Mouse (Mus musculus) cerebellum, adult 11 months (tissue): ENCODE measurements around the gene Pacs2.

ENCODE experiments used
- DNase-seq: peaks from one replicate; pipeline ENCODE4 v3.0.0; 2022

The Pacs2 gene

GRCm38 (mm10) chr12:113013604-113014558 lies at the start of gene Pacs2:
TSS of gene Pacs2 (plus strand) at chr12:113014508.
- peak; percentile 93 for DNase-seq

DNA sequence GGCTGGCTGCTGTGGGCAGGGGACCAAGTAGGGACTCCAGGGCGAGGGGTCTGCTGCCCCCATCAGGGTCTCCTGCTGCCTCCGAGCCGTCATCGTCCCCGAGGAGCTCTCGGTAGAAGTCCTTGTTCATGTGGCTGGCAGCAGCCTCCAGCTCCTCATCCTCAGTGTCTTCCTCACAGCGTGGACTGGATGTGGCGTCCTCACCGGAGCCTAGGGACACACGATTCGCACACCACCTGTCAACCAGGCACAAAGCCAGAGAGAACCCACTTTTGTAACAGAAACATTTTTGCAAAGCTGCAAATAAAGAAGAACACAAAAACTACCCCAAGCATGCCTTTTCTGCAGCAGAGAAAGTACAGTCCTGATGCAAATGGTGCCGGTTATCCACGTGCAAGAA lies 48.5 kb upstream of the Pacs2 start:
- no peak for DNase-seq

DNA sequence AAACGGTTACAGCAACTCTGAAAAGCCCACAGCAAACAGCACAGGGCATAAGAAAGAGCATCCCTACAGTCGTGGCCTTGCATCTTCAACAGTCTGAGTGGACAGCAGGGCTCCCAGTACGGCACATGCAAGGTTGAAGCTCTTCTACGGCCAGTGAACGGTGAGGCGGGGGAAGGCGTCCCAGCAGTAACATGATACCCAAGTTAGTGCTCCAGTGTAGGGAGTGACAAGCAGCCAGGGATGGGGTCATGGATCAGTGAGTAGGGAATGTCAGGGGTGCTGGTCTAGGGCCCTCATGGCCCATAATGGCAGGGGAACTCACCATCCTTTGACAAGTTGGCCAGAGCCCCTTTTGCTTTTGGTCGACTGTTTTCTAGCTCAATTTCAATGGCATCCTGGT lies 45.4 kb upstream of the Pacs2 start:
- DNase-seq: no peak

DNA sequence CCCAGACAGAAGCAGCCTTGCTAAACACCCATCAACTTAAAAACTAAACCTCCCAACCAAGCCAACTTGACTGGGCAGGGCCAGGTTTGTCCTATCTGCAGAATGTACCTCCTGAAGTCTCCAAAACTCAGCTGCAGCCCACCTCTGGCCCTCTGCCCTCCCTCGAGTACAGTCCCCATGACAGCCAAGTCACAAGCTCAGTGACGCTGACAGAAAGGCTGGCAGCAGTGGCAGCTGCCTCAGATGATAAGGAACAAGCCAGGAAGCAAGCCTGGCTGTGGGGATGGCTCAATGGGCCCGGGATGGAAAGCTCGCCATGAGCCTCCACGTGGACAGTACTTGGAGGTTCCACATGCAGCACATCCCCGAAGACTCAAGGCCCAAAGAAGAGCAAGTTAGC lies 44.7 kb upstream of the Pacs2 start:
- DNase-seq: no peak

DNA sequence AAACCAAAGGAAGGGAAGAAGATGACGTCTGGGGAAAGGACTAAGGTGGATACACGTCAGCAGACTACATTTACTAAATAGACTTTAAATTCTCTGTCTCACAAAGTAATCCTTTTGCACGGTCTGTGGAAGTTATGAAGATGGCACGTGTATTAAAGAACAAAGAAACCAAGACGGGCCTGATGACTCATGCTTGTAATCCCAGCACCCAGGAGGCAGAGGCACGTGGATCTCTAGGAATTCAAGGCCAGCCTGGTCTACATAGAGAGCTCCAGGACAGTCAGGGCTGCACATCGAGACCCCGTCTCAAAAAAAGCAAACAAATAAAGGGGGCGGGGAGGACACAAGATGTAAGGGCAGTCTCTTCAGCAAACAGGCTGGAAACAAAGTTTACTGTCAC lies 39.6 kb upstream of the Pacs2 start:
- DNase-seq: no peak

DNA sequence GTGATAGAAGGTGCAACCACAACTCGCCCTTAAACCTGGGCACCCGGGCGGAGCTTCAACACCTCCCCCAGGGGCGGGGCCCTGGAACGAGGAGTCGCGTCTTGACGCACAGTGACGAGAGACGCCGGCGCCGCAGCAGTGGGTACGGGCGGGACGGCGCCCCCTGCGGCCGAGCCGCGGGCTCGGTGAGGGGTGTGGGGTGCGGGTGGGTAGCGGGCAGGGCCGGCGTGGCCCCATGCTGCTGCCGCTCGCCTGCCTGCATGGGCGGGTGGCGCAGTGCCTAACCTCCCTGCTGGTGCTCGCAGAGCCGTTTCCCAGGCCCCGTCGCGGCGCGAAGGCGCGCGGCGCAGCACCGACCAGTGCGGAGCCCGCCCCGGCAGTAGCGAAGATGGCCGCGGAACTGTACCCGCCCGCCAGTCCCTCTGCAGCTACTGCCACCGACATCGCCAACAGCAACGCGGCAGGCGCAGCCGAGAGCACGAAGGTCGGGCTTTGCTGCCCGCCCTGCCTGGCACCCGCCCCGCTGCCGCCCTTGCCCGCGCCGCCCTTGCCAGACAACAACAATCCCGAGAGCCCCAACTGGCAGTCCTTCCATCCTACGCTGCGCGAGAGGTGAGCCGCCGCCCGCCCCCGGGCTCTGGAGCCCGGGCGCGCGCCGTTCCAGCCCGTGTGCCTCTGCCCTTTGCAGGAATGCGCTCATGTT lies 37.8 kb upstream of the Pacs2 start, which contains the start of gene Btbd6:
Gene Btbd6 (plus strand): TSS at position 112 of the 703 bp plus-strand sequence.
- DNase-seq: peak; percentile 92

DNA sequence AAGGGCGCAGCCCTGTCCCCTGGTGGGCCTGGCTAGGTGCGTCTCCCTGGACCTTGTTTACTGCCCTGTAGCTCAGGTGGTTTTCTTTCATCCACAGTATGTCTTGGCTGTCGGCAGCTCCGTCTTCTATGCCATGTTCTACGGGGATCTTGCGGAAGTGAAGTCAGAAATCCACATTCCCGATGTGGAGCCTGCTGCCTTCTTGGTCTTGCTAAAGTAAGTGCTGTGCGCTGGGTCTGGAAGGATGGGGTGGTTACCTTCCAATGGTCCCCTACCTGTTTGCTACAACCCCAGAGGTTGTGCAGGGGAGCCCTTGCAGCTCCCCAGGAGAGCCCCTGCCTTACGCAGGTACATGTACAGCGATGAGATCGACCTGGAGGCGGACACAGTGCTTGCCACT lies 37.2 kb upstream of the Pacs2 start:
- no peak for DNase-seq

GRCm38 (mm10) chr12:112982031-112982430 lies 32.3 kb upstream of the Pacs2 start:
- no peak for DNase-seq

- DNase-seq: no peak
These were observed 29.0 kb upstream of the Pacs2 start for GRCm38 (mm10) chr12:112985346-112985745.

DNA sequence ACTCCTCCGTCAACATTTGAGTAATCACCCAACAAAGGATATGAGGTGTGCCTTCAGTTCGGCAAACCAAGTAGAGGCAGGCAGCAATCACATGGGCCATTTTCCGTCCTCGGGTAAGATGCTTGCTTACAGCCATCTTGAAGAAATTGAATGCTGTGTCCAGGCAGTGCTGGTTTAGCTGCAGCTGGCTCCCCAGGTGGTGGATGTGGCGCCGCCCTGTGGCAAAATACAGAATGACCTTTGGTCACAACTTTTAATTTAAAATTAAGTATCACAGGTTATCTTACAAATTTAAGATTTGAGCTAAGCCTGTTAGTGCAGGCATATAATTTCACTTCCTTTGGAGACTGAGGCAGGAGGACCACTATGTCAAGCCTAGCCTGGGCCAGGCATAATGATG lies 26.4 kb upstream of the Pacs2 start:
- DNase-seq: no peak

DNA sequence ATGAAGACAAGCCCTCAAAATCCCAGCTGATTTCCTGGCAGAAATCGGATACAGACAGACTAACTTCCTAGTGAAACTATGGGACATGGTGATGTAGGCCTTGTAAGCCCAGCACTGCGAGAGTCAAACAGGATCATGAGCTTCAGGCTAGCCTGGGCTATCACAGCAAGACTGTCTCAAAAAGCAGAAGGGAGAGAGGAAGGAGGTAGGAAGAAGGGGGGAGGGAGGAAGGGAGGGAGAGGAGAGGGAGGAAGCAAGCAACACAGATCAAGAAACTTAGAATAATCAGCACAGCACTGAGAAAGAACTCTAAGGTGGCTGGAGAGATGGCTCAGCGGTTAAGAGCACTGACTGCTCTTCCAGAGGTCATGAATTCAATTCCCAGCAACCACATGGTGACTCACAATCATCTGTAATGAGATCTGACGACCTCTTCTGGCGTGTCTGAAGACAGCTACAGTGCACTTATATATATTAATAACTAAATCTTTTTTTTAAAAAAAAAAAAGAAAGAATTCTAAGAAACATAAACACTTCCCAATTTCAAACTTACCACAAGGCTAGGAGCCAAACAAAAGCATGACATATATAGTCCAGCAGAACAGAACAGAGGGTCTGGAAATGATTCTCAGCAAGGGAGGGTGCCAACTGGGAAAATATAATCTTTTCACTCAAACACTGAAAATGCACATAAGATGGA lies 23.5 kb upstream of the Pacs2 start:
- DNase-seq: no peak

DNA sequence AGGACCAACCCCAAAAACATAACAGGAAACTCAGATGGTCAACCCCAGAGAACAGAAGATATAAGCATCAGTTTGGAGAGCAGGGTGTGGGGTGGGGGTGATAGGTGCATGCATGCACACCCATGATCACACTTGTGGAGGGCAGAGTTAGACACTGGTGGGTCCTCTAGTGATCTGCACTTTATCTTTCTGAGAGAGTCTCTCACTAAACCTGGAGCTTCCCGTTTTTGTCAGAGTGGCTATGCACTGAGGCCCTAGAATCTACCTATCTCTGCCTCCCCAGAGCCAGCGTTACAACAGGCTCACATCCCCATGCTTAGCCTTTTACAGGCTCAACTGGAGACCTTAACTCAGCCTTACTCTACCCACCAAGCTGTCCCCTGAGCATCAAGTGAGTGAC lies 22.9 kb upstream of the Pacs2 start:
- no peak for DNase-seq

DNA sequence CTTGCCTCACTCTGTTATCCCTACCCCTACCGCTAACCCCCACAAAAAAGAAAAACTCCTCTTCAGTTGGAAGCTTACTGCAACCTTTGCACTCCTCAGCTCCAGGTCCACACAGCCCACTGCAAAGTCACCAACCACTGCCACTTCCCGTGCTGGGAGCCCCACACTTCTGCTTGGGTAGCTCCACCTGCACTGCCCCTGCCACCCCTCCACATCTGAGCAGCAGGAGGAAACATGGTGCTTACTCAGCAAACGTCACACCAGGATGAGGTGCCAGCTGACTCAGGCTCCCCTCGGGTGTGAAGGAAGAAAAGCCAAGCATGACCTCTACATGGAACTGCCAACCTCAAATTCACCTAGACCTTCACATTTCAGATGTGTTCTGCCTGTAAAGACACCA lies 20.2 kb upstream of the Pacs2 start:
- DNase-seq: no peak

DNA sequence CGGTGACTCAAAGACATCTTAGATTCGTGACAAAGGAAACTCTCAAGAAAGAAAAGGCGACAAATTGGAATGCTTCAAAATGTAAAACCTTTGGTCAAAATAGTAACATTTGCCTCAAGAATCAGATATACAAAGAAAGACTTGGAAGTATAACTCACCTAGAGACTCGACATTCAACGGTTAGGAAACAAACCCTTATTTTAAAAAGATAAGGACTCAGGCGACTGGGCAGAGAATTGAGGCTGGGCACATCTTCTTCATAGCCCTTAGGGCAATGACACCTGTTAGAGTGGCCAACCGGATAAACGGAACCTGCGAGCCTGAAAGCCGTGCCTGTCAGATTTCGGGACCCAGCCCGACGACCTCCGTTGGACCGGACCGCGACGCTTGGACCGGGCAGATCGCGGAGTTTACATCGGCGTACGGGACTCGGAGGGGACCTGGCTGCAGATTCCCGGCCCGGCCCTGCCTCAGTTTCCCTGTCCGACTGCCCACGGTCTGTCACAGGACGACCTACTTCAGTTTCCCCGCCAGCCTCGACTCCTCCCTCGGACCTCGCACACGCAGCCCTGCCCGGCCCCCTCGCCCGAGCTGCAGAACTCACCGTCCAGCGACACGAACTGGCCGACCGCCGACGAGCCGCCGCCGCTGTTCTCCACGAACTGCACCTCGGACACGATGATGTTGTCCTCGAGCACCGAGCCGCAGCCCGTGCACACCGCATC lies 14.6 kb upstream of the Pacs2 start:
- peak; percentile 68 for DNase-seq

DNA sequence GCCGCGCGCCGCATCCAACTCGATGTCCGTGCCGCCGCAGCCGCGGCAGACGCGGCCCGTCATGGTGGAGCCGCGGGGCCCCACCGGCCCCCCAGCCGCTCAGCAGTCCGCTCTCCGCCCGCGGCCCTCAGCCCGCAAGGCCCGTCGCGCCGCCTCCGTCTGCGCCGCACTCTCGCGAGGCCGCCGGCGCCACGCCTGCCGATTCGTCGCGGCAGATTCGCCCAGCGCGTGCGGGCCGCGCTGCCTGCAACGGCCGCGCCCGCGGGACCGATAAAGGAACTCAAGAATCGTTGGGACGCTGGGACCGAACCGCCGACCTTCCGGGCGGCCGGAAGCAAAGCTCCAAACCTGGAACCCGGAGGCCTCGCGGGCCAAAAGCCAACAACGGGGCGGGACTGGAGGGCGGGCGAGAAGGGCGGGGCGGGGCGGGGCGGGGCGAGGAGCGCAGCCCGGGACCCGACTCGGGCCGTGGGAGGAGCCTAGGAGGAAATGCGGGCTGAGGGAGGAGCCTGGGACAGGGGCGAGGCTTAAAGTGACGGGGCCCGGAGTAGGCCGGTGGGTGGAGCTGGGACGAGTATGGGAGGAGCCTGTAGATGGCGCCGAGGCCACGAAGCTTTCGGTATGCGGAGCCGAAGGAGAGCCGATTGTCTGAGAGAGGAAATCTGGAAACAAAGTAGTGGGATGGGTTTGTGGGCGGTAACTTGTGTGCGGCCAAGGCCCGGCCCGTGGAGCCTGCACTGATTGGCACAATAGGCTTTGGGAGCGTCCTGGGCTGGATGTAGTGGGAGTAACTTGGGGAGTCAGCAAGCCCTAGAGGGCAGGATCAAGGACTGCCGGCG lies 13.8 kb upstream of the Pacs2 start, which contains the start of gene Brf1:
Gene Brf1 (minus strand): TSS at position 411 of the 839 bp plus-strand sequence.
- peak; percentile 96 for DNase-seq

GRCm38 (mm10) chr12:113001133-113001474 lies 13.2 kb upstream of the Pacs2 start:
- DNase-seq: no peak

DNA sequence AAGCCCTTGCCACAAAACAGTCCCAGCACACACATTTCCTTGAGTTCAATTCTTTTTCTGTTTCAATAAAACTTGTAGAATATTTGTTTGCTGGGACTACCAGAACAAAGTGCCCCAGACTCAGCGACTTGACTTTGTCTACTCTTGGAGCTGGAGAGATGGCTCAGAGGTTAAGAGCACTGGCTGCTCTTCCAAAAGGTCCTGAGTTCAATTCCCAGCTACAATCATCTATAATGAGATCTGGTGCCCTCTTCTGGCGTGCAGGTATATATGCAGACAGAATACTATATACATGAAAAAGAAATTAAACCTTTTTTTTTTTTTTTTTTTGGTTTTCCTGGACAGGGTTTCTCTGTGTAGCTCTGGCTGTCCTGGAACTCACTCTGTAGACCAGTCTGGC lies 11.6 kb upstream of the Pacs2 start:
- DNase-seq: no peak

- DNase-seq: no peak
These were observed 10.3 kb upstream of the Pacs2 start for GRCm38 (mm10) chr12:113004011-113004410.

- DNase-seq: peak; percentile 45
These were observed 9.3 kb upstream of the Pacs2 start for GRCm38 (mm10) chr12:113004993-113005392.

DNA sequence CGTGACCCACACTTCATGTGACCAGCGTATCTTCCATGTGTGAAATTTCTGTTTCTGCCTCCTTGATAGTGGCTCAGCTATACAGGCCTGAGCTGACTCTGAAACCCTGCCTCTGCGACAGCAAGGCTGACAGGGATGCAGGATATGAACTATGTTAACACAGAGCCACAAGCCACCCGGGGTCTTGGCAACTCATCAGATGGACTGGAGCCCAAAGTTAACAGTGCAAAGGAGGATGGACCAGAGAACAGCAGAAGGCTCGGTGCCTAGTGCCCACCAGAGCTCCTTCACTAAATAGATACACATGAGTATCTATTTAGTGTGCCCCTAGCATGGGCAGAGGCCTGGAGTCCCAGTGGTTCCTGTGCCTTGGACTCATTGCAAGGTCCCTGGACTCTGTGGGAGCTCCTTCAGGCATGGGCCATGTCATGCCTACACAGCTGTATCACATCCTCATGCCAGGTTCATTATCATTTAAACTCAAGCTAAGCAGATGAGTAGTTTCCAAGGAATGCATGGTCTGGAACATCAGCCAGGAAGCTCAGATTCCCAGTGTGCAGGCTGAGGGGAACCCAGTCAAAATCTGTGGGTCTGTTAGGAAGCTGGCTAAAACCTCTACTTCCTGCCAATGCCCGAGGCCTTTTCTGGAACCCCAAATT lies 2.5 kb upstream of the Pacs2 start:
- DNase-seq: no peak

DNA sequence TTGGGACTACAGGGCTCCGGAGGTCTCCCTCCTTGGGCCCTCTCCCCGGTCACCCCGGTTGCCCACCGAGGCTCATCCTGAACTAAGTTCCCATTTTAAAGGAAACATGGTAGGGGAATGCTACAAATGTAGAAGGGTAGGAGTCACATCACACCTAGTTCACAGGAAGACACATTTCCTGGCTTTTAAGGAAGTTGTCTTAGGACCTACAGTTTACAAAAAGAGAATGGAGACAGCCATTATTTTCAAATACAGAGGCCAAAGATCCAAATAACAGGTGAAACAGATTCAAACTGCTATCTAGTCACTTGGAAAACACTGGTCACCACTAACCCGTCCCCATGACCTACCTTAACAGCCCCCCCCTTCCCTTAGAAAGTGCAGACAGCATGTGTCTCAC lies 1.9 kb upstream of the Pacs2 start:
- no peak for DNase-seq
